Mouse (Mus musculus) liver, adult 2 months (tissue): ENCODE results near the gene Prkcz.

Experiments used
- CTCF ChIP-seq: fragments of 200-500 bp; IDR thresholded peaks from 2 replicates; pipeline ENCODE4 v1.5.1; 2011; ENCODE audit warnings: low read depth, low read length, control low read depth
- POLR2A ChIP-seq: fragments of 200-500 bp; IDR thresholded peaks from 2 replicates; pipeline ENCODE4 v1.6.1; 2011; ENCODE audit warnings: low read length, control low read depth; ENCODE audit not compliant: insufficient read depth; ENCODE audit errors: extremely low read depth

DNA sequence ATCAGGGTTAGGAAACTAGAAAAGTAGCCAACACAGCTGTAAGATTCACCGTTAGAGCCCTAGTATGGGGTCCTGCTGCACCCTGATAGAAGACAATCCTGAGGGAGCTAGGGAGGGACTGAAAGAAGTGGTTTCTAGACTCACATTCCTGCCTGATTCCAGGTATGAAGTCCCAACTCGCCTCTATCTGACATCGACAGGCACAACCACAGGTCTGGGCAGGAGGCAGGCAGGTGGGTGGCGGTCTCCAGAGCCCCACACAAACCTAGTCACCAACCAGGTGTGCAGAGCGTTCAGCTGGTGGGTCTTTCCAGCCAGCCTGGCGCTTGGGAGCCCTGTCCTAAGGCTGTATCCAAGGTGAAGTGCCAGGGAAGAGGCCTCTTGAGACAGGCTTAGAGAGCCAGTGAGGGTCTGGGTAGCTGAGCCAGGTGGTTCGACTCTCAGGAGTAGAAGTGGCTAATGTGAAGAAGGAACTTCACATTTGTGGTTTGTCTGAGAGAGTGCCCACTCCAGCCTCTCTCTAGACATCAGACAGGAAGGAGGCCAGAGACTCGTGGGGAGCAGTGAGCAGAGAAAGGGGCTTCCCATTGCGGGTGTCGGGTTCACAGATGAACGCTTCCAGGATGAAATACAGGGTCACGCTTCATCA lies 124.3 kb downstream of the Prkcz start:
- TF ChIP-seq POLR2A (no peak), CTCF (no peak)
